Mouse (Mus musculus): ENCODE data around the gene 1700013G24Rik.

DNA sequence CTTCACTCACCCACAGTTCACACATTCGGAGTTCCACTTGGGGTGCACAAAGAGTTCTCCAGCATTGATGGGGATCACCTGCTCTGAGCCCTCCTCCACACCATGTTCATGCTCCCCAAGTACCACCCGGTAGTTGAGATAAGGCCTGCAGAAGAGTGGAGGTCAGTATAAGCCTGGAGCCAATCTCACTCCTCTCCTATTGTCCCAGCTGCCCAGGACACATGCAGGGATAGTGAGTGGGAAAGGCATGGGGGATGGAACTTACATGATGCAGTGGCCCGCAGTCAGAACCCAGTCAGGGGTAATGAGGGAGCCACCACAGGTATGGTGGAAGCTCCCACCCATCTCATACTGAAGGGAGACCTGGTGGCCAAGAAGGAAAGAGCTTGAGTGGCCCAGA, 47.5 kb upstream of the 1700013G24Rik start:
- TF ChIP-seq POLR2A (IDR thresholded peaks at IDR 0.05; ENCODE audit: control insufficient read depth, low read depth, low read length), result no peak
- TF ChIP-seq CTCF (IDR thresholded peaks at IDR 0.05; ENCODE audit: control insufficient read depth, insufficient read depth, insufficient replicate concordance, low read depth, low read length), result no peak
